Comparison of ENCODE assay signal across 8 mouse cellular contexts in the genomic region with DNA sequence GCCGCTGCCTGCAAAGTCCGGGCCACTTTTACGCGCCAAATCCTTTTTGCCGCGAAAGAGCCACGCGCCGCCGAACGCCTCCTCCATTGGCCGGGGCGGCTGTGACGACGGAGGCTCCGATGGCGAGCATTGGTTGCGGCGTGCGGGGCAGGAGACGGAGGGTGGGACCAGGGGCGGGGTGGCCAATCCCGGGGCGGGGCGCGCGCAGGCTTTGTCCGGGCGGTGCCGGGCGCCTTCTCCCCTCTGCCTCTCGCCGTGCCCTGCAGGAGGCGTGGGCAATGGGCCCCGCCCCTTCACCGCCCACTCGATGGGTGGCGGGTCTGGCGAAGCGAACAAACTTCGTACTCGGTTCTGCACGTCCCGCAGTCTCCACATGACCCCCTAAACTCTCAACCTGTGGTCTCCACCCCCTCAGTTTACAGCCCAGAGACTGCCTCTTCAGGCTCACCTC. TPM values are rescaled to one million over a fixed set of nuclear protein-coding genes. Genes with fewer than 3 reads are reported as not detected.
DNase-seq lines count a peak whose midpoint lies in the region; ATAC-seq lines count a peak whose summit lies in the region.

A gene (minus strand): TSS at position 57 of the 451 bp plus-strand sequence.

- peak within 1 kb of the TSS; percentile 93 for H3K27ac ChIP-seq in intestine, embryonic 14.5 days (ENCODE audit: low read depth)

- peak; percentile 96 for DNase-seq in adipocyte (ENCODE audit: low spot score)
- DNase-seq in embryo, embryonic 10 days (ENCODE audit: low spot score), result peak; percentile 98
- DNase-seq in gastrocnemius, postnatal 14 days, result peak; percentile 98
- DNase-seq in intestine, embryonic 14.5 days (ENCODE audit: low spot score), result peak; percentile 96
- DNase-seq in left cerebral cortex, postnatal 14 days (ENCODE audit: low spot score in 2 of 2), result peak; percentile 93 to 95
- peak; percentile 97 for DNase-seq in mesoderm, embryonic 11.5 days (ENCODE audit: low read depth, low spot score)
- DNase-seq in right cerebral cortex, postnatal 36 days (ENCODE audit: low spot score in 2 of 2), result peak; percentile 90 to 92
- DNase-seq in yolk sac, embryonic 10.5 days (ENCODE audit: low spot score), result peak; percentile 99

- H3K27me3 ChIP-seq in intestine, embryonic 14.5 days (replicated peaks; ENCODE audit: control insufficient read depth, insufficient read depth, low read length), result no peaks in the 10 kb centered on the region

- peak within 1 kb of the TSS; percentile 77 for H3K4me2 ChIP-seq in intestine, embryonic 14.5 days (ENCODE audit: low read length)

- H3K9me3 ChIP-seq in intestine, embryonic 14.5 days (ENCODE audit: control insufficient read depth, low read length), result no peaks in the 10 kb centered on the region

- H3K4me3 ChIP-seq in intestine, embryonic 14.5 days (ENCODE audit: low read depth, low read length), result peak within 1 kb of the TSS; percentile 74

- peaks cover 26% of the 10 kb centered on the region for H3K4me1 ChIP-seq in intestine, embryonic 14.5 days (replicated peaks; ENCODE audit: control insufficient read depth, insufficient read depth, low read length)

- peak within 1 kb of the TSS; percentile 75 for H3K9ac ChIP-seq in intestine, embryonic 14.5 days (ENCODE audit: low read length)

- under 1% methylated on average over 44 of the region's 44 CpGs for WGBS in intestine, embryonic 14.5 days

- 0 out of 2 replicates have a peak, but pooled peaks cover under 1% of the 10 kb centered on the region for H3K36me3 ChIP-seq in intestine, embryonic 14.5 days (ENCODE audit: control insufficient read depth, insufficient read depth, low read length)

- peak; percentile 97 for ATAC-seq in intestine, embryonic 14.5 days (replicated peaks; ENCODE audit: low FRiP score, low TSS enrichment, low read depth)

- intact Hi-C loops in gastrocnemius, postnatal 14 days (cut with DNase I; ENCODE audit: low total_unique reads), result no loop called here
- intact Hi-C loops in left cerebral cortex, postnatal 14 days (cut with DNase I), result no loop called here

RNA-seq across cellular contexts. Expression of the gene that starts here (rescaled TPM):
- 1 to 10 TPM; 2.5 to 3.1 TPM for total RNA-seq in gastrocnemius, postnatal 14 days (2021)
- 10.7 and 10.8 TPM in 2 replicates for polyA plus RNA-seq in intestine, embryonic 14.5 days (2014; fragmentation: Nextera tagmentation; extraction: Ambion mirVana)
- total RNA-seq in left cerebral cortex, postnatal 14 days (2021), result 10 to 100 TPM; 11.5 to 11.8 TPM

Comparison
In these comparisons a context has a peak if more than half of its experiments do, and no peak if none do; other contexts are left out.
1. Peak in every context shown above with its lines: DNase-seq, ATAC-seq, H3K4me3 ChIP-seq and H3K27ac ChIP-seq.